Mouse (Mus musculus) limb, embryonic 13.5 days (tissue): ENCODE data around the gene Angptl1. TPM values are rescaled to one million over a fixed set of nuclear protein-coding genes. Genes with fewer than 3 reads are reported as not detected.
A peak's percentile ranks its signal among the peaks of the same experiment; 100 is the strongest.

Experiments
- ATAC-seq: fragments of 200-750 bp; cut with Nextera tagmentation; 2 replicates; pipeline ENCODE4 v1.8.0; 2017; ENCODE audit warnings: low read depth, moderate number of reproducible peaks, moderate TSS enrichment; ENCODE audit not compliant: low FRiP score
- H3K27ac ChIP-seq: fragments of 300-500 bp; sonication (generic); 2 replicates; pipeline ENCODE4 v1.5.1; 2015; ENCODE audit warnings: inconsistent platforms, mild to moderate bottlenecking, moderate library complexity
- H3K27me3 ChIP-seq: fragments of 300-500 bp; sonication (generic); 2 replicates; pipeline ENCODE4 v1.6.1; 2015; ENCODE audit warnings: mild to moderate bottlenecking, inconsistent platforms
- H3K36me3 ChIP-seq: fragments of 300-500 bp; sonication (generic); 2 replicates; pipeline ENCODE4 v1.6.1; 2015; ENCODE audit warnings: inconsistent platforms, mild to moderate bottlenecking, moderate library complexity
- H3K4me1 ChIP-seq: fragments of 300-500 bp; sonication (generic); 2 replicates; pipeline ENCODE4 v1.6.1; 2015; ENCODE audit warnings: inconsistent platforms
- H3K4me2 ChIP-seq: fragments of 300-500 bp; sonication (generic); replicated peaks from 2 replicates; pipeline ENCODE4 v1.6.1; 2015; ENCODE audit warnings: inconsistent platforms, mild to moderate bottlenecking, moderate library complexity
- H3K4me3 ChIP-seq: fragments of 300-500 bp; sonication (generic); 2 replicates; pipeline ENCODE4 v1.5.1; 2015; ENCODE audit warnings: moderate library complexity, mild to moderate bottlenecking, inconsistent platforms
- H3K9ac ChIP-seq: fragments of 300-500 bp; sonication (generic); 2 replicates; pipeline ENCODE4 v1.6.1; 2015; ENCODE audit warnings: mild to moderate bottlenecking, inconsistent platforms
- H3K9me3 ChIP-seq: fragments of 300-500 bp; sonication (generic); 2 replicates; pipeline ENCODE4 v1.6.1; 2016; ENCODE audit warnings: inconsistent platforms
- WGBS: fragments of 180-500 bp; shearing (Covaris S2); methylation state at CpG from one replicate; pipeline ENCODE4 v1.1.7; 2015; 5-methylcytosine and 5-hydroxymethylcytosine counted together
- polyA plus RNA-seq: library from polyadenylated mRNA; unstranded; fragments of >200 nt; fragmentation: Nextera tagmentation; extraction: Ambion mirVana; gene quantifications from 2 replicates; pipeline ENCODE4 v1.2.1, GENCODE M21; 2015

The Angptl1 gene
- polyA plus RNA-seq: 60.4 and 66.1 TPM in 2 replicates

GRCm38 (mm10) chr1:156838177-156838576, at the start of gene Angptl1:
Gene Angptl1, plus strand, starts transcription at chr1:156838562.
- H3K4me2 ChIP-seq: peak within 1 kb of the TSS; percentile 60
- 15% methylated on average over 4 of the region's 4 CpGs for WGBS
- H3K9me3 ChIP-seq: no peaks in the 10 kb centered on the region
- H3K27ac ChIP-seq: peak within 1 kb of the TSS; percentile 89
- H3K27me3 ChIP-seq: no peaks in the 10 kb centered on the region
- H3K36me3 ChIP-seq: no peaks in the 10 kb centered on the region
- H3K4me1 ChIP-seq: peaks cover 43% of the 10 kb centered on the region
- peak within 1 kb of the TSS; percentile 60 for H3K9ac ChIP-seq
- ATAC-seq: peak; percentile 60; the same call in 1 of the 2 replicates
- peak within 1 kb of the TSS; percentile 45 for H3K4me3 ChIP-seq

GRCm38 (mm10) chr1:156789844-156790490, 48.4 kb upstream of the Angptl1 start:
- Histone ChIP-seq H3K4me2 (no peak overlapping the region), H3K9ac (0 out of 2 replicates have a peak overlapping the region, but pooled peaks have one; percentile 39), H3K36me3 (no peaks in the 10 kb centered on the region), H3K4me3 (no peak overlapping the region), H3K9me3 (no peaks in the 10 kb centered on the region), H3K27me3 (no peaks in the 10 kb centered on the region), H3K27ac (no peak overlapping the region), H3K4me1 (peaks cover 27% of the 10 kb centered on the region)
- 35% methylated on average over 5 of the region's 5 CpGs for WGBS
- no peak for ATAC-seq

DNA sequence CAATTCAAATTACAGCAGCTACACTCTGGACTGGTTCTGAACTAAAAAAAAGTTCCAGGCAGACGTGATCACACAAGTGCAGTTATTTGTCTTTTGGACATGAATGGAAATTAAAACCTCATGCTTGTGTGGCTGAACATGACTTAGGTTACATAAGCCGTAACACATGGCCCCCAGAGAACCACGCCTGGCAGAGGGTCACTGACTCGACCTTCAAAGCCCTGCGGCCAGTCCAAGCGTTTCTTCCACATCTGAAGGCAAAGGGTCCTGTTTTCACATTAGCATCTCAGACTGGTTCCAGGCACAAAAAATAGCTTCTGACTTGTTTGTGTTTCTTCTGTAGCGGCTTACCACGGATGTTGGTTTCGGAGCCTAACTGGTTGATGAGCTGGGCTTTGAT, 42.1 kb upstream of the Angptl1 start:
- H3K36me3 ChIP-seq: no peaks in the 10 kb centered on the region
- H3K27ac ChIP-seq: no peak overlapping the region
- no peak overlapping the region for H3K4me2 ChIP-seq
- no peaks in the 10 kb centered on the region for H3K9me3 ChIP-seq
- no peak overlapping the region for H3K9ac ChIP-seq
- H3K4me3 ChIP-seq: no peak overlapping the region
- no peak for ATAC-seq
- no peaks in the 10 kb centered on the region for H3K27me3 ChIP-seq
- 25% methylated on average over 9 of the region's 9 CpGs for WGBS
- peaks cover 10% of the 10 kb centered on the region for H3K4me1 ChIP-seq

DNA sequence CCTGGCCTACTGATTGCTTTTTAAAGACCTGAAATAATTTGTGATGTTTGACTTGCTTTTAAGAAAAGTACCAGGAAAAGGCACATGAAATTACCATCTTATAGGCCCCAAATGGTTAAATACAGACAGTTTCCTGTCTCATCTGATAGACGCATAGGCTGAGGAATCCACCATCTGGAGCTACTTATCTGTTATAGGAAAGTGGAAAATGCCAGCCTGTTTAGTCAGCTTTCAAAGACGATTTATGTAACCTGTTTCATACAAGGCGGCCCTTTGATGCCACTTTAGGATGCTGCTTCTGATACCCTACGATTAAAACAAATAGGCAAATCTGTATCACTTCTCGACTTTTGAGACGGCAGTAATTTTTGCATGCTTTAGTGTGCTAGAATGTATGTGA, 37.1 kb upstream of the Angptl1 start:
- Histone ChIP-seq H3K27ac (no peak overlapping the region), H3K9ac (no peak overlapping the region), H3K36me3 (no peaks in the 10 kb centered on the region), H3K4me3 (no peak overlapping the region), H3K9me3 (no peaks in the 10 kb centered on the region), H3K4me2 (no peak overlapping the region), H3K4me1 (peaks cover 6% of the 10 kb centered on the region), H3K27me3 (no peaks in the 10 kb centered on the region)
- ATAC-seq: no peak
- 50% methylated on average over 6 of the region's 6 CpGs for WGBS

DNA sequence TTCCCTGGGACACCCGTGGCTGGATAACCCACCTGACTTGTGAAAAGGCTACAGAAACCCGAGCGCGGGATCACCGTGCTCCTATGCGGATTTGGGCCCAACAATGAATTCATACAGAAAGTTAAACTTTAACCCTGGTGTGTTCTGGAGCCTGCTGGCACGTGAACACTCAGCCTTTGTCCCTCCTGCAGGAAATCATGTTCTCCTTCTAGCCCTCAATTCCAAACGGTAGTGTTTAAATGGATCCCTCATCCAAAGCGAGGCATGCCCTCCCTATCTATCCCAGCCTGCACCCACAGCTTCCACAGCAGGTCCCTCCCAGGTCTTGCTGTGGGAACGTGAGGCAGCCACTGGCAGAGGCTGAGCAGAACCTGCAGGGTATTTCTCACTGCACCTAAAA, 30.0 kb upstream of the Angptl1 start:
- H3K4me1 ChIP-seq: peaks cover 14% of the 10 kb centered on the region
- 78% methylated on average over 10 of the region's 10 CpGs for WGBS
- ATAC-seq: no peak
- no peaks in the 10 kb centered on the region for H3K27me3 ChIP-seq
- H3K4me3 ChIP-seq: no peak overlapping the region
- peak overlapping the region; percentile 29; the same call in 1 of the 2 replicates for H3K27ac ChIP-seq
- no peaks in the 10 kb centered on the region for H3K9me3 ChIP-seq
- H3K36me3 ChIP-seq: peaks cover 2% of the 10 kb centered on the region; the same call in 1 of the 2 replicates
- no peak overlapping the region for H3K9ac ChIP-seq
- H3K4me2 ChIP-seq: no peak overlapping the region

DNA sequence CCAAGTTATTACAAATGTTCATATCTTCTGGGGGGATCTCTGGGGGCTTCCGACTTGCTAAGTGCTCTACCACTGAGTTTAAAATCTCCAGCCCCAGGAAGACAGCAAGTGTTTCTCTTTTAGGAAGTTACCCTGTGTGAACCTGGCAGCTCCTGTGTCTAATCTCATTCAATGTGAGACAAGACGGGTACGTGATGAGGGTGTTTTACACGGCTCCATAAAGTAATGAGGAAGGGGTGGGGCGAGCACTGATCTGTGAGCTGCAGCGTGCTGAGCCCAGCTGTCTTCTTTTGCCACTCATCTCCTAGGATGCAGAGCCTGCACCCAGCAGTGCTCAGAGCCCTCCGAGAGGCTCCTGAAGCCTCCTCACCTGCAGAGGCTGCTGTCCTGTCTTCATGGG, 26.4 kb upstream of the Angptl1 start:
- WGBS: 80% methylated on average over 7 of the region's 7 CpGs
- no peak for ATAC-seq

GRCm38 (mm10) chr1:156812716-156813115, 25.6 kb upstream of the Angptl1 start:
- Histone ChIP-seq H3K4me1 (peaks cover 21% of the 10 kb centered on the region), H3K9me3 (no peaks in the 10 kb centered on the region), H3K36me3 (peaks cover 26% of the 10 kb centered on the region), H3K27me3 (no peaks in the 10 kb centered on the region), H3K27ac (no peak overlapping the region), H3K4me3 (no peak overlapping the region), H3K4me2 (no peak overlapping the region), H3K9ac (no peak overlapping the region)
- WGBS: 38% methylated on average over 8 of the region's 8 CpGs
- no peak for ATAC-seq

More for the DNA sequence above, 26.4 kb upstream of the Angptl1 start:
- H3K27me3 ChIP-seq: no peaks in the 10 kb centered on the region
- no peak overlapping the region for H3K27ac ChIP-seq
- H3K9ac ChIP-seq: no peak overlapping the region
- H3K36me3 ChIP-seq: peaks cover 18% of the 10 kb centered on the region
- H3K4me1 ChIP-seq: peaks cover 21% of the 10 kb centered on the region
- H3K4me2 ChIP-seq: no peak overlapping the region
- H3K9me3 ChIP-seq: no peaks in the 10 kb centered on the region
- H3K4me3 ChIP-seq: no peak overlapping the region

DNA sequence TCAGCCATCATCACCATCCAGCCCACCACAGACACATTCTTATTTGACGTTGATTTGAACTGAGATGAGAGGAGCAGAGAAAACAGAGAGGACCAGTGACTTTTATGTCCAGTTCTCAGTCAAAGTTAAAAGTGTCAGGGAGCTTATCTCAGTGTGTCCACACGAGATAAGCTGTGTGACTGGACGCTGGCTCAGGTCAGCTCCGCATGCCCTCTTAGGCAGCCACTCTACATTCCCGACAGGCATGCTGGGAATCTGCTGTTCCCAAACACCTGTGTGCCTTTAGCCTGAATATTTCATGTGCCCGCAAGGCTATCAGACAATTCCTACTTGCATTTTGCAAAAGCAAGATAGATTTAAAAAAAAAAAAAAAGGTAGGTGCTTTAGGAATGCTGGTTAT, 24.9 kb upstream of the Angptl1 start:
- H3K4me3 ChIP-seq: no peak overlapping the region
- no peak overlapping the region for H3K27ac ChIP-seq
- no peaks in the 10 kb centered on the region for H3K27me3 ChIP-seq
- H3K9ac ChIP-seq: no peak overlapping the region
- H3K4me2 ChIP-seq: no peak overlapping the region
- peaks cover 33% of the 10 kb centered on the region for H3K36me3 ChIP-seq
- H3K9me3 ChIP-seq: no peaks in the 10 kb centered on the region
- ATAC-seq: no peak
- peaks cover 17% of the 10 kb centered on the region for H3K4me1 ChIP-seq
- 62% methylated on average over 6 of the region's 6 CpGs for WGBS

GRCm38 (mm10) chr1:156819236-156819635, 19.1 kb upstream of the Angptl1 start:
- Histone ChIP-seq H3K9me3 (no peaks in the 10 kb centered on the region), H3K4me1 (0 out of 2 replicates have a peak, but pooled peaks cover 3% of the 10 kb centered on the region), H3K4me3 (no peak overlapping the region), H3K27ac (no peak overlapping the region), H3K36me3 (peaks cover 40% of the 10 kb centered on the region), H3K27me3 (no peaks in the 10 kb centered on the region), H3K4me2 (no peak overlapping the region), H3K9ac (no peak overlapping the region)
- no peak for ATAC-seq
- WGBS: 96% methylated on average over 1 of the region's 1 CpGs

- Histone ChIP-seq H3K4me3 (peak overlapping the region; percentile 45), H3K27me3 (no peaks in the 10 kb centered on the region), H3K4me2 (peak overlapping the region; percentile 60), H3K9ac (peak overlapping the region; percentile 60), H3K4me1 (peaks cover 43% of the 10 kb centered on the region), H3K9me3 (no peaks in the 10 kb centered on the region), H3K36me3 (no peaks in the 10 kb centered on the region), H3K27ac (peak overlapping the region; percentile 89)
- peak; percentile 94 for ATAC-seq
- 4% methylated on average over 6 of the region's 6 CpGs for WGBS
Observed at GRCm38 (mm10) chr1:156838695-156839094, 333 bp downstream of the Angptl1 start.

- Histone ChIP-seq H3K27ac (peak overlapping the region; percentile 28; the same call in 1 of the 2 replicates), H3K9ac (peak overlapping the region; percentile 50)
Observed at GRCm38 (mm10) chr1:156841625-156842339, 3.4 kb downstream of the Angptl1 start.

DNA sequence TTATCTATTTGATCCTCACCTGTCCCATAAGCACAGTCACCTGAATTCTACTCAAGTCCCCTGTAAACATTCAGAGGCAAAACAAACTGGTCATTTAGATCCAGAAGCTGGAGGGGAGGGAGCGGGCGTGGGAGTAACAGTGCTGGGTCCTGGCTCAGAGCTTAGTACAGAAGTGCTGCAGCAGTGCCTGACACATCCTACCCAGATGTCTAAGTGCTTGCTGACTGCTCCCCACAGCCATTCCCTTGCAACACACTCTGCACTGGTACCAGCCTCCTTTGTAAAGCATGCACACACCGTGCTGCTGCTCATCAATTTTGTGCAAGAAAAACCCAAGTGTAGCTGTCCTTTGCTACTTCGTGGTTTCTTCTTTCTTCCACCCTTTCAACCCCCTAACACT, 8.7 kb downstream of the Angptl1 start:
- no peak for ATAC-seq
- no peak overlapping the region for H3K4me2 ChIP-seq
- WGBS: 81% methylated on average over 4 of the region's 4 CpGs
- peaks cover 30% of the 10 kb centered on the region for H3K36me3 ChIP-seq
- no peak overlapping the region for H3K4me3 ChIP-seq
- no peaks in the 10 kb centered on the region for H3K27me3 ChIP-seq
- no peak overlapping the region for H3K9ac ChIP-seq
- H3K27ac ChIP-seq: no peak overlapping the region
- H3K9me3 ChIP-seq: no peaks in the 10 kb centered on the region
- H3K4me1 ChIP-seq: peaks cover 16% of the 10 kb centered on the region

More at GRCm38 (mm10) chr1:156841625-156842339, 3.4 kb downstream of the Angptl1 start:
- ATAC-seq: no peak
- WGBS: 65% methylated on average over 11 of the region's 11 CpGs
- Histone ChIP-seq H3K4me2 (peak overlapping the region; percentile 55), H3K36me3 (peaks cover 20% of the 10 kb centered on the region), H3K9me3 (no peaks in the 10 kb centered on the region), H3K4me1 (peaks cover 49% of the 10 kb centered on the region), H3K27me3 (no peaks in the 10 kb centered on the region), H3K4me3 (peak overlapping the region; percentile 27)
